ENCODE assay signal across 29 mouse cellular contexts in the genomic region with DNA sequence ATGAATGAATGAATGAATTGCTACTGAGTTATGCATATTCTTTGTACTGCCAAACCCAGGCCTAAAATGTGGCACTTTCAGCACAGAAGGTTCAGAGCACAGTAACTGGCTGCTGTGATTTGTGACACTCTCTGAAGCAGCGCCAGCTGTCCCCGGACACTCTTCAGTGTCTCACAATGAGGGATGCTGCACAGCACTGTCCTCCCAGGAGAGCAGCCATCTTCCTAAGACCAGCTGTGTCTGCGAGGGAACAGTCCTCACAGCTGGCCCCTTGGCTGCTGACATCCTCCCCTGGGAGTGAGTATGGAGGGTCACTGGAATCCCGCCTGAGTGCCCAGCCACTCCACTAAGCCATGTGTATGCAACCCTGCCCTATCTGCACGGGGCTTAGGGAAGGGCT.
DNase-seq lines count a peak whose midpoint lies in the region; ATAC-seq and TF ChIP-seq lines count a peak whose summit lies in the region.
"Had no signal": no experiment of that assay in that cellular context is flagged by ENCODE, and none has a peak within 500 bp of the region (broad histone marks: within the 10 kb centered on the region; RNA-seq: fewer than 3 reads in every experiment).

No protein-coding gene starts in this region.

- H3K9ac ChIP-seq in hindbrain, embryonic 12.5 days = no peak overlapping the region
- no peak overlapping the region for H3K9ac ChIP-seq in midbrain, postnatal 0 days (replicated peaks; ENCODE audit: low read length, poor library complexity, severe bottlenecking)
- no peak overlapping the region for H3K9ac ChIP-seq in neural tube, embryonic 12.5 days
- H3K9ac ChIP-seq: embryonic facial prominence, embryonic 15.5 days; forebrain, postnatal 0 days; heart, embryonic 15.5 days; kidney, embryonic 15.5 days; liver, embryonic 13.5 days; lung, embryonic 15.5 days had no signal

- TF ChIP-seq CTCF in midbrain, postnatal 0 days (IDR thresholded peaks at IDR 0.05) = no peak

- H3K36me3 ChIP-seq in hindbrain, embryonic 10.5 days = no peaks in the 10 kb centered on the region
- H3K36me3 ChIP-seq in hindbrain, embryonic 12.5 days = no peaks in the 10 kb centered on the region
- no peaks in the 10 kb centered on the region for H3K36me3 ChIP-seq in midbrain, postnatal 0 days (ENCODE audit: insufficient read depth, low read length)
- no peaks in the 10 kb centered on the region for H3K36me3 ChIP-seq in midbrain, embryonic 10.5 days
- no peaks in the 10 kb centered on the region for H3K36me3 ChIP-seq in limb, embryonic 10.5 days
- no peaks in the 10 kb centered on the region for H3K36me3 ChIP-seq in neural tube, embryonic 12.5 days
- H3K36me3 ChIP-seq: embryonic facial prominence, embryonic 15.5 days; G1E; heart, embryonic 15.5 days; kidney, embryonic 15.5 days; liver, embryonic 13.5 days; lung, embryonic 15.5 days had no signal

- no peak for ATAC-seq in hindbrain, embryonic 12.5 days (ENCODE audit: low FRiP score)
- no peak for ATAC-seq in midbrain, postnatal 0 days (ENCODE audit: low FRiP score)
- ATAC-seq in neural tube, embryonic 12.5 days (ENCODE audit: low FRiP score, low read depth) = 0 out of 2 replicates have a peak, but pooled peaks have one; percentile 50
- no peak for ATAC-seq in megakaryocyte-erythroid progenitor cell, adult 5-6 weeks (replicated peaks; ENCODE audit: low FRiP score, low TSS enrichment, poor library complexity, severe bottlenecking)
- ATAC-seq in cerebellum, adult (ENCODE audit: insufficient number of reproducible peaks, low FRiP score, low TSS enrichment) = no peak
- ATAC-seq: forebrain, postnatal 0 days; intestine, postnatal 0 days; Patski had no signal

- H3K4me2 ChIP-seq in hindbrain, embryonic 12.5 days (replicated peaks) = no peak overlapping the region
- H3K4me2 ChIP-seq in midbrain, postnatal 0 days (ENCODE audit: low read depth, low read length, poor library complexity, severe bottlenecking) = no peak overlapping the region
- H3K4me2 ChIP-seq in neural tube, embryonic 12.5 days (replicated peaks) = no peak overlapping the region
- H3K4me2 ChIP-seq: embryonic facial prominence, embryonic 15.5 days; kidney, embryonic 15.5 days; liver, embryonic 13.5 days; lung, embryonic 15.5 days; midbrain, embryonic 11.5 days had no signal

- H3K4me3 ChIP-seq in hindbrain, embryonic 10.5 days = no peak overlapping the region
- no peak overlapping the region for H3K4me3 ChIP-seq in hindbrain, embryonic 12.5 days
- no peak overlapping the region for H3K4me3 ChIP-seq in midbrain, postnatal 0 days (ENCODE audit: low read depth, low read length)
- no peak overlapping the region for H3K4me3 ChIP-seq in midbrain, embryonic 10.5 days
- no peak overlapping the region for H3K4me3 ChIP-seq in limb, embryonic 10.5 days
- H3K4me3 ChIP-seq in neural tube, embryonic 12.5 days = no peak overlapping the region
- H3K4me3 ChIP-seq: embryonic facial prominence, embryonic 15.5 days; heart, adult 2 months; heart, embryonic 15.5 days; kidney, embryonic 15.5 days; left cerebral cortex, adult 2 months; liver, embryonic 13.5 days; lung, embryonic 15.5 days had no signal

- no peaks in the 10 kb centered on the region for H3K9me3 ChIP-seq in hindbrain, embryonic 10.5 days
- H3K9me3 ChIP-seq in hindbrain, embryonic 12.5 days (replicated peaks) = no peaks in the 10 kb centered on the region
- no peaks in the 10 kb centered on the region for H3K9me3 ChIP-seq in midbrain, postnatal 0 days (ENCODE audit: low read length)
- H3K9me3 ChIP-seq in midbrain, embryonic 10.5 days (replicated peaks) = no peaks in the 10 kb centered on the region
- H3K9me3 ChIP-seq in limb, embryonic 10.5 days (replicated peaks) = no peaks in the 10 kb centered on the region
- H3K9me3 ChIP-seq in neural tube, embryonic 12.5 days = no peaks in the 10 kb centered on the region
- H3K9me3 ChIP-seq: embryonic facial prominence, embryonic 15.5 days; heart, embryonic 15.5 days; kidney, embryonic 15.5 days; liver, embryonic 13.5 days; lung, embryonic 15.5 days had no signal

- no peaks in the 10 kb centered on the region for H3K27me3 ChIP-seq in hindbrain, embryonic 10.5 days (ENCODE audit: insufficient read depth, poor library complexity, severe bottlenecking)
- H3K27me3 ChIP-seq in hindbrain, embryonic 12.5 days = no peaks in the 10 kb centered on the region
- H3K27me3 ChIP-seq in midbrain, postnatal 0 days (ENCODE audit: insufficient read depth, low read length) = no peaks in the 10 kb centered on the region
- no peaks in the 10 kb centered on the region for H3K27me3 ChIP-seq in midbrain, embryonic 10.5 days (ENCODE audit: low read depth, poor library complexity, severe bottlenecking)
- H3K27me3 ChIP-seq in limb, embryonic 10.5 days (ENCODE audit: low read depth, poor library complexity, severe bottlenecking) = no peaks in the 10 kb centered on the region
- no peaks in the 10 kb centered on the region for H3K27me3 ChIP-seq in neural tube, embryonic 12.5 days (replicated peaks)
- H3K27me3 ChIP-seq: embryonic facial prominence, embryonic 15.5 days; liver, embryonic 13.5 days; Patski had no signal

- WGBS in hindbrain, embryonic 10.5 days = 77% methylated on average over 5 of the region's 5 CpGs
- 72% methylated on average over 5 of the region's 5 CpGs for WGBS in hindbrain, embryonic 12.5 days
- WGBS in midbrain, postnatal 0 days = 88% methylated on average over 5 of the region's 5 CpGs
- WGBS in midbrain, embryonic 10.5 days = 84% methylated on average over 5 of the region's 5 CpGs
- WGBS in limb, embryonic 10.5 days = 85% methylated on average over 5 of the region's 5 CpGs
- 55% methylated on average over 5 of the region's 5 CpGs for WGBS in neural tube, embryonic 12.5 days

- H3K27ac ChIP-seq in hindbrain, embryonic 10.5 days = 0 out of 2 replicates have a peak overlapping the region, but pooled peaks have one; percentile 20
- no peak overlapping the region for H3K27ac ChIP-seq in hindbrain, embryonic 12.5 days
- no peak overlapping the region for H3K27ac ChIP-seq in midbrain, postnatal 0 days (ENCODE audit: low read depth, low read length)
- no peak overlapping the region for H3K27ac ChIP-seq in midbrain, embryonic 10.5 days (replicated peaks)
- no peak overlapping the region for H3K27ac ChIP-seq in limb, embryonic 10.5 days
- no peak overlapping the region for H3K27ac ChIP-seq in neural tube, embryonic 12.5 days
- H3K27ac ChIP-seq: embryonic facial prominence, embryonic 15.5 days; kidney, embryonic 15.5 days; left cerebral cortex, adult 2 months; liver, embryonic 13.5 days; lung, embryonic 15.5 days had no signal

- peak; percentile 3 for DNase-seq in hindbrain, embryonic 10.5 days (ENCODE audit: low spot score)
- peak; percentile 23 for DNase-seq in midbrain, postnatal 0 days (ENCODE audit: low spot score)
- no peak for DNase-seq in midbrain, embryonic 10.5 days (ENCODE audit: low spot score)
- peak; percentile 23 for DNase-seq in limb, embryonic 10.5 days (ENCODE audit: low spot score)
- DNase-seq: adrenal gland, adult 8-10 months; B cell, adult 2 months; cerebellum, adult 18-20 months; cerebellum, postnatal 14 days; forebrain, postnatal 0 days; gastrocnemius, postnatal 25 days; heart, adult 2 months; heart, postnatal 4 days; liver, embryonic 13.5 days; lung, postnatal 36 days; right cerebral cortex, adult 18-20 months; right cerebral cortex, postnatal 4 days had no signal

- peaks cover 10% of the 10 kb centered on the region for H3K4me1 ChIP-seq in hindbrain, embryonic 10.5 days (replicated peaks)
- peaks cover 6% of the 10 kb centered on the region; the same call in 1 of the 2 replicates for H3K4me1 ChIP-seq in hindbrain, embryonic 12.5 days
- H3K4me1 ChIP-seq in midbrain, postnatal 0 days (ENCODE audit: insufficient read depth, low read length) = no peaks in the 10 kb centered on the region
- H3K4me1 ChIP-seq in midbrain, embryonic 10.5 days = peaks cover 7% of the 10 kb centered on the region; the same call in 1 of the 2 replicates
- peaks cover 22% of the 10 kb centered on the region; the same call in 1 of the 2 replicates for H3K4me1 ChIP-seq in limb, embryonic 10.5 days
- H3K4me1 ChIP-seq in neural tube, embryonic 12.5 days = no peaks in the 10 kb centered on the region
- H3K4me1 ChIP-seq: liver, embryonic 13.5 days had no signal
